Mouse (Mus musculus) testis, adult 2 months (tissue): ENCODE results near the gene Kirrel.

Experiments
- CTCF ChIP-seq: fragments of 200-500 bp; IDR thresholded peaks from 2 replicates; pipeline ENCODE4 v1.5.1; 2012; ENCODE audit warnings: low read depth, mild to moderate bottlenecking, inconsistent platforms, low read length, moderate library complexity; ENCODE audit not compliant: control insufficient read depth, insufficient read depth, insufficient replicate concordance
- POLR2A ChIP-seq: fragments of 200-500 bp; IDR thresholded peaks from 2 replicates; pipeline ENCODE4 v1.6.1; 2012; ENCODE audit warnings: low read depth, mild to moderate bottlenecking, inconsistent platforms, low read length, moderate library complexity; ENCODE audit not compliant: control insufficient read depth

GRCm38 (mm10) chr3:87034061-87034460 lies 140.5 kb downstream of the Kirrel start:
- TF ChIP-seq POLR2A: no peak
- TF ChIP-seq CTCF: no peak
